Mouse (Mus musculus) MEL (cell line): ENCODE data around the gene Slc25a43.

Experiments
- CHD2 ChIP-seq: IDR thresholded peaks from 2 replicates; pipeline ENCODE4 v1.6.1; 2011; ENCODE audit warnings: low read length, improper control_type of control experiment
- CTCF ChIP-seq, 3 experiments: IDR thresholded peaks in 2 of 3; conservative IDR thresholded peaks in 1 of 3; 2 replicates each; pipeline ENCODE4 v1.5.1; 2011 to 2012; ENCODE audit warnings: low read length in 3 of 3, low read depth in 2 of 3, mild to moderate bottlenecking in 2 of 3, improper control_type of control experiment in 1 of 3, inconsistent platforms in 1 of 3, mixed read lengths in 1 of 3, moderate library complexity in 1 of 3; ENCODE audit not compliant: control insufficient read depth in 1 of 3, insufficient read depth in 1 of 3, poor library complexity in 1 of 3, severe bottlenecking in 1 of 3
- MAX ChIP-seq: IDR thresholded peaks from 2 replicates; pipeline ENCODE4 v1.6.1; 2011; ENCODE audit warnings: low read length, improper control_type of control experiment
- MYB ChIP-seq: IDR thresholded peaks from 2 replicates; pipeline ENCODE4 v1.6.1; 2011; ENCODE audit warnings: mild to moderate bottlenecking, low read depth, low read length, improper control_type of control experiment
- UBTF ChIP-seq: IDR thresholded peaks from 2 replicates; pipeline ENCODE4 v1.6.1; 2012; ENCODE audit warnings: low read depth, mild to moderate bottlenecking, inconsistent platforms, low read length, improper control_type of control experiment, moderate library complexity, borderline replicate concordance; ENCODE audit not compliant: insufficient read depth

DNA sequence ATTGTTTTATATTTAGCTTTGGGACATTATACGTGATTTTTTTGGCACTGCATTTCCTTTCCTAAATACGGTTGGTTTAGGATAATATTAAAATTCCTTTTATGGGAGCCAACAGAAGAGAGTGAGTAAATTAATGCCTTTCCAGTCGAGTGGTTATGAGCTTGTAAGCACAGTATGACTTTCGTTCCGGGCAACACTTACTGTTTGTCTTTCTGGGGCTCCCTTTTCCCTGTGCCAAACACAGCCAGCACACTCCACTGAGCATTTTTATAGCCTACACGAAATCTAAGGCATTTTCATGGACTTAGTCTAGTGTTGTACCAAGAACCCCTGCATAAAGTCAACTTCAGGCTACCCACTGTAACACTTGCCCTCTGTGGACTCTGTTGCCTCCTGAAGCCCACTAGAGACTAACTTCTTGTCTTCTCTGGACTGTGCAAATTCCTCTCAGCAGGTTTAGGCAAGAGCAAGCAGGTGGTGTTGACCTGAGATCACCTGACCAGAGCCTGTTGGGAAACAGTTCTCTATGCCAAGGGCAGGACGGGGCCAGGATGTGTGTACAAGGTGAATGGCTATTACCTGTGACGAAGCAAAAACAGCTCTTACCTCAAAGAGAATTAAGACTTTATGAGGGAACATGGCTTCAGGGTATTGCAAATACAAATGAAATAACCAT lies 70.8 kb downstream of the Slc25a43 start:
- TF ChIP-seq UBTF: no peak
- no peak for TF ChIP-seq CTCF (IDR thresholded peaks at IDR 0.05 in 2 of 3, conservative IDR thresholded peaks at IDR 0.05 in 1 of 3; ENCODE audit: control insufficient read depth in 1 of 3, insufficient read depth in 1 of 3, low read depth in 2 of 3, low read length in 3 of 3, poor library complexity in 1 of 3, severe bottlenecking in 1 of 3)
- TF ChIP-seq CHD2: no peak
- no peak for TF ChIP-seq MYB
- no peak for TF ChIP-seq MAX
